Mouse (Mus musculus) megakaryocyte, embryonic 14.5 days (primary cell): ENCODE results near the gene Psmb2.

Experiments used
- FLI1 ChIP-seq: IDR thresholded peaks from 2 replicates; pipeline ENCODE4 v1.6.1; 2012; ENCODE audit warnings: low read length, inconsistent platforms, mixed read lengths
- GATA1 ChIP-seq: IDR thresholded peaks from 3 replicates; pipeline ENCODE4 v1.6.1; 2012; ENCODE audit warnings: mixed read lengths, low read length, inconsistent platforms, borderline replicate concordance

GRCm38 (mm10) chr4:126748381-126748780 is 71.0 kb downstream of the Psmb2 start:
- TF ChIP-seq GATA1 (no peak), FLI1 (no peak)
